Mouse (Mus musculus) intestine, postnatal 0 days (tissue): ENCODE measurements around the gene Wipi1. TPM values are rescaled to one million over a fixed set of nuclear protein-coding genes. Genes with fewer than 3 reads are reported as not detected.

Experiments
- ATAC-seq: fragments of 200-750 bp; cut with Nextera tagmentation; 2 replicates; pipeline ENCODE4 v1.8.0; 2017; ENCODE audit warnings: mild to moderate bottlenecking, moderate TSS enrichment, moderate library complexity
- H3K27ac ChIP-seq: fragments of 300-500 bp; sonication (generic); 2 replicates; pipeline ENCODE4 v1.5.1; 2014; ENCODE audit warnings: mild to moderate bottlenecking, low read depth, low read length, moderate library complexity
- H3K27me3 ChIP-seq: fragments of 300-500 bp; sonication (generic); replicated peaks from 2 replicates; pipeline ENCODE4 v1.6.1; 2014; ENCODE audit warnings: low read length, mixed read lengths; ENCODE audit not compliant: control insufficient read depth, insufficient read depth
- H3K36me3 ChIP-seq: fragments of 300-500 bp; sonication (generic); 2 replicates; pipeline ENCODE4 v1.6.1; 2014; ENCODE audit warnings: mild to moderate bottlenecking, moderate library complexity; ENCODE audit not compliant: control insufficient read depth, insufficient read depth
- H3K4me1 ChIP-seq: fragments of 300-500 bp; sonication (generic); replicated peaks from 2 replicates; pipeline ENCODE4 v1.6.1; 2014; ENCODE audit warnings: antibody characterized with exemption, low read length, mixed read lengths; ENCODE audit not compliant: control insufficient read depth, insufficient read depth
- H3K4me2 ChIP-seq: fragments of 300-500 bp; sonication (generic); replicated peaks from 2 replicates; pipeline ENCODE4 v1.6.1; 2014; ENCODE audit warnings: low read depth, mild to moderate bottlenecking, moderate library complexity
- H3K4me3 ChIP-seq: fragments of 300-500 bp; sonication (generic); 2 replicates; pipeline ENCODE4 v1.5.1; 2014; ENCODE audit warnings: low read depth, low read length
- H3K9ac ChIP-seq: fragments of 300-500 bp; sonication (generic); 2 replicates; pipeline ENCODE4 v1.6.1; 2014; ENCODE audit warnings: mild to moderate bottlenecking, low read depth, low read length
- H3K9me3 ChIP-seq: fragments of 300-500 bp; sonication (generic); 2 replicates; pipeline ENCODE4 v1.6.1; 2016; ENCODE audit warnings: mixed run types; ENCODE audit not compliant: control insufficient read depth
- CTCF ChIP-seq: sonication (generic); IDR thresholded peaks from 2 replicates; pipeline ENCODE4 v1.5.1; 2016; ENCODE audit warnings: low read depth, mild to moderate bottlenecking, control low read depth, antibody characterized with exemption, moderate library complexity
- WGBS: fragments of 180-500 bp; shearing (Covaris S2); extraction: QIAGEN DNeasy Blood & Tissue Kit; methylation state at CpG from one replicate; pipeline ENCODE4 v1.1.7; 2014; 5-methylcytosine and 5-hydroxymethylcytosine counted together
- polyA plus RNA-seq: library from polyadenylated mRNA; unstranded; fragments of >200 nt; fragmentation: Nextera tagmentation; extraction: Ambion mirVana; gene quantifications from 2 replicates; pipeline ENCODE4 v1.2.1, GENCODE M21; 2015

Gene Wipi1
- polyA plus RNA-seq, 1 experiment from 2014 or later: 28.2 TPM

DNA sequence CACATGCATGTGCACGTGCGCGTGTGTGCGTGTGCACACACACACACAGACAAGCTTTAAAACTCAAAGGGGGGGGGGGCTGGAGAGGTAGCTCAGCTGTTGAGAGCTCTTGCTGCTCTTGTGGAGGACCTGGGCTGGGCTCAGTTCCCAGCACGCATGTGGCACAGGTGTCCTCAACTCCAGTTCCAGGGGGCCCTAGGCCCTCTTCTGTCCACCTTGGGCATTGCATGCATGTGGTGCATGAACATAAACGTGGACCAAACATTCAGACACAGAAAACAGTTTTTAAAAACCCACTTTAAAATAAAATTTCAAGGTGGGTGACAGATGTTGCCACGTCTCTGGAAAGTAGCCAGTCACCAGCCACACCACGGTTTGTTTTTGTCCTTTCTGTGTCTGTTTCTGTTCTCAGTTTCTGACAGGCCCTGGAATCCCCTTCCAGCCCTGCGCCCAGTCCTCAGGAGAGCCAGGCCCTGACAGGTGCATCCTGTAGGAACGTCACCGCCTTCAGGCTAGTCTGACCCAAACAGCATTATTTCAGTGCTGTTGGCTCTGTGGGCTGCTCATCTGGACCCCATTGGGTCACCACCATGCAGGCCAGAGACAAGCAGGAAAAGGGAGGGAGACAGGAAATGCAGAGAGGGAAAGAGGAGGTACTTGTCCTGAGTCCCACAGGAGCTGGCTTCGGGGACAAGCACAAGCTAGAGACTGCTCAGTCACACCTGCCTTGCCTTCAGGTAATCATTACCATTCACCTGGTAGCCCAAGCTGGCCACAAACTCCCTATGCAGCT lies 12.8 kb downstream of the Wipi1 start:
- H3K27ac ChIP-seq: no peak overlapping the region
- H3K4me2 ChIP-seq: no peak overlapping the region
- no peaks in the 10 kb centered on the region for H3K27me3 ChIP-seq
- peaks cover 60% of the 10 kb centered on the region for H3K36me3 ChIP-seq
- H3K4me3 ChIP-seq: no peak overlapping the region
- ATAC-seq: no peak
- H3K9me3 ChIP-seq: no peaks in the 10 kb centered on the region
- H3K4me1 ChIP-seq: no peaks in the 10 kb centered on the region
- WGBS: 90% methylated on average over 12 of the region's 12 CpGs
- TF ChIP-seq CTCF: peak; percentile 48
- H3K9ac ChIP-seq: no peak overlapping the region

DNA sequence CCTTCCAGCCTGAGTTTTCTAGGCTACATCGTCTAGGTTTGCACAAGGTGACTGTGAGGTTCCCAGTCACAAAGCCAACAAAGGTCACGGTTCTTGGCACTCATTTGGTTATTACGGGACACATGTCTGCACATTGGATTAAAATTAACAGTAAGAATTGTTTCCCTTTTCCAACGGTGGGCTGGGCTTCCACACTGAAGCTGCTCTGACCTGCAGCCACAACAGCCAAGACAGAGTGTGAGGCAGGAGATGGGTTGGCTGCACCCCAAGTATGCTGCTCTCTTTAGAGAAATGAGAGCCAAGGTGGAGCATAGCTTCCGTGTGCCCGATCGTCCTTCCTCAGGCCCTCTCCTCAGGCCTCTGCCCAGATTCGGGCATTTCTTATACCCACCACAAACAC lies 17.0 kb downstream of the Wipi1 start:
- H3K9ac ChIP-seq: no peak overlapping the region
- H3K4me2 ChIP-seq: no peak overlapping the region
- no peak overlapping the region for H3K27ac ChIP-seq
- H3K4me1 ChIP-seq: no peaks in the 10 kb centered on the region
- H3K36me3 ChIP-seq: peaks cover 28% of the 10 kb centered on the region
- ATAC-seq: no peak
- H3K4me3 ChIP-seq: no peak overlapping the region
- 81% methylated on average over 8 of the region's 8 CpGs for WGBS
- H3K27me3 ChIP-seq: no peaks in the 10 kb centered on the region
- TF ChIP-seq CTCF: no peak
- no peaks in the 10 kb centered on the region for H3K9me3 ChIP-seq

DNA sequence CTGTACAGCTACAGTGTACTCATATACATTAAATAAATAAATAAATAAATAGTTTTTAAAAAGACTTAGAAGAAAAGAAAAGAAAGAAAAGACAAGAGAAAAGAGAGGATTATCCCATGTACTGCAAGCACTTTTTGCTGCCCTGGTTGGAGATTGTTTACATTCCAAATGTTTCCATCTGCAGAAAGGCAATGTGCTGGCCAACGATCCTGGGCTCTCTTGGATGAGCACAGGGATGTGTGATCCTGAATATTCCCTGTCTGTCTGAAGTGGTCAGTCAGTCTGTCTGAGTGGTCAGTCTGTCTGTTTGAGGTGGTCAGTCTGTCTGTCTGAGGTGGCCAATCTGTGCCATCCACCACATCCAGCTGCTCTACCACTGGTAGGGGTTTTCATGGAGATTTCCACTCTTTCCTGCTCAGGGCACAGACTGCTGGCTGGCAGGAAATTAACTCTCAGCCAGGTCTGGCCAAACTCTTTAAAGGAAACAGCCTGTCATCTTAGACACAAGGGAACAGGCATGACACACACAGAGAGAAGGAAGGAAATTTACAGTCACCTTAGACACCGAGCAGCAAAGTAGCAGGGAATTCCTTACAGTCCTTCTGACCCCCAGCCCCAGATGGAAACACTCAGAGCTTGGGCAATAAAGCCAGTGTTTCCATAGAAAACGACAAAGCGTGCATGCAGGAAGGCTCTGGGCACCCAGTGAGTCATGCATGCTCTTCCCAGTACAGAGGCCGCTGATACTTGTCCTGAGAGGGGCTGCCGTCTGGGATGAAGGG lies 18.4 kb downstream of the Wipi1 start:
- ATAC-seq: no peak
- H3K36me3 ChIP-seq: peaks cover 20% of the 10 kb centered on the region
- no peaks in the 10 kb centered on the region for H3K4me1 ChIP-seq
- no peaks in the 10 kb centered on the region for H3K27me3 ChIP-seq
- whole genome bisulfite sequencing: 41% methylated on average over 6 of the region's 6 CpGs
- peak overlapping the region; percentile 2; the same call in 1 of the 2 replicates for H3K27ac ChIP-seq
- H3K9me3 ChIP-seq: no peaks in the 10 kb centered on the region
- H3K9ac ChIP-seq: no peak overlapping the region
- TF ChIP-seq CTCF: no peak
- H3K4me3 ChIP-seq: no peak overlapping the region
- H3K4me2 ChIP-seq: no peak overlapping the region

DNA sequence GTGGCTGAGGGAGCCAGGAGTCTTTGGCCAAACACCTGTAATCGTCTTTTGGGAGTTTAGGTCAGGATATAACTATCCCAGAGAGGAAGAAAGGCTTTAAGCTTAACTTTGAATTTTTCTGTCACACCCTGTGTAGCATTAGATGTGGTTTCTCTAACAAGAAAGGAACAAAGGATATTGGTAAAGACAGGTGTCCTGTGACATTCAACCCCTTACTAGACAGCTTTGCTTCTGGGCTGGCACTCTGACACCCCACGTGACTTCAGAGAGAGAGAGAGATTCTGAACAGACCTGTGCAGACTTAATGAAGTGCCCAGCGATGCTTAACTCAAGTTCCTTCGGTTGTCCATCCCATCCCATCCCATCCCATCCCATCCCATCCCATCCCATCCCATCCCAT lies 20.3 kb downstream of the Wipi1 start:
- H3K4me1 ChIP-seq: no peaks in the 10 kb centered on the region; the same call in 1 of the 2 replicates
- no peak for ATAC-seq
- H3K4me2 ChIP-seq: no peak overlapping the region
- H3K9ac ChIP-seq: no peak overlapping the region
- no peak for TF ChIP-seq CTCF
- H3K27me3 ChIP-seq: no peaks in the 10 kb centered on the region
- no peak overlapping the region for H3K27ac ChIP-seq
- no peak overlapping the region for H3K4me3 ChIP-seq
- WGBS: 89% methylated on average over 4 of the region's 4 CpGs
- H3K9me3 ChIP-seq: no peaks in the 10 kb centered on the region
- peaks cover 20% of the 10 kb centered on the region for H3K36me3 ChIP-seq

DNA sequence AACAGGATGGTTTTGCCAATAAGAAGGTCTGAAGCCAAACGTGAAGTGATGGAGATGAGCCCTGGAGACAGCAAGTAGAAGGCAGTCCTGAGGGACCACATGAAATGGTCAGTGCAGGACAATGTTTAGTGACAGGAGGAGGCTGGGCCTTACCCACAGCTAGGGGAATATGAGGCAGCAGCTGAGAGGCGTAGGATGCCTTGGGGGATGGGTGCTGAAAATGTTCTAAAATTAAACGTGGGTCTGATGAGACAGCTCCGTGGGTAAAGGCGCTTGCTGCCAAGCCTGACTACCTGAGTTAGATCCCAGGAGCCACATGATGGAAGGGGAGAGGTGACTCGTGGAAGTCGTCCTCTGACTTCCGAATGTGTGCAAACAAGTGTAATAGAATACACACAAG lies 21.8 kb downstream of the Wipi1 start:
- Histone ChIP-seq H3K36me3 (peaks cover 9% of the 10 kb centered on the region), H3K4me1 (no peaks in the 10 kb centered on the region; the same call in 1 of the 2 replicates), H3K4me3 (no peak overlapping the region), H3K27ac (no peak overlapping the region), H3K9me3 (no peaks in the 10 kb centered on the region), H3K9ac (no peak overlapping the region), H3K4me2 (no peak overlapping the region), H3K27me3 (no peaks in the 10 kb centered on the region)
- no peak for TF ChIP-seq CTCF
- 86% methylated on average over 8 of the region's 8 CpGs for WGBS
- ATAC-seq: no peak

DNA sequence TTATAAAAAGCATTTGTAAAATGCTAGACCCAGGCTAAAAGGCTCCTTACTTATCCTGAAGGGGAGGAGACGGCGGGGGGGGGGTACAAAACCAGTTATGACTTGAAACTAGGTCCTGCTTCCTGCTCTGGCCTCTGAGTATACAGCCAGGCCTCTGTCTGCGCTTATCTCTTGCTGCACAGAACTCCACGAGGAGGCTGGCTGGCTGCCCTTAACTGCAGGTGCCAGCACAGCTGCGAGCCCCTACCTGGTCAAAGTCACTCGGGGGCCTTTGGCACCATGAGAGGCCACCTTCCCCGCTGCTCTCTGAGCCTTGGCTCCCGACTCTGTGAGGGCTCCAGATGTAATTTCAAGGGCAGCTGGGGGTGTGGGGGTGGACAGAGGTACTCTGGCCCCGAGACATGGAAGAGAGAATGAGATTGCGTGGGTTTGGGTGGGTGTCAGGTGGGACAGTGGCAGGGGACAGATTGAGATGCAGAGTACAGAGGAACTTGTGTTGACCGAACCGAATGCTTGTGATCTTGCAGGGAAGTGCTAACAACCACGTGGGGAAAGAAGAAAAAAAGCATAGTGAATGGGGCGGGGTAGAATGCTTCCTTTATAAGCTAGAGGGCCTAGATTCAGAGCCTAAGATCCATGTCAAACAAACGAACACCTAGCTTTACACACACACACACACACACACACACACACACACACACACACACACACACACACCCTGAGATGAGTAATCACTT lies 24.0 kb downstream of the Wipi1 start:
- H3K9me3 ChIP-seq: no peaks in the 10 kb centered on the region
- peak; percentile 97 for ATAC-seq
- peak overlapping the region; percentile 2; the same call in 1 of the 2 replicates for H3K4me3 ChIP-seq
- peak overlapping the region; percentile 54 for H3K4me2 ChIP-seq
- peak overlapping the region; percentile 90 for H3K27ac ChIP-seq
- TF ChIP-seq CTCF: no peak
- no peaks in the 10 kb centered on the region; the same call in 1 of the 2 replicates for H3K4me1 ChIP-seq
- no peaks in the 10 kb centered on the region for H3K27me3 ChIP-seq
- H3K9ac ChIP-seq: no peak overlapping the region
- peaks cover 17% of the 10 kb centered on the region for H3K36me3 ChIP-seq
- 31% methylated on average over 15 of the region's 15 CpGs for WGBS
